Mouse (Mus musculus) right cerebral cortex, postnatal 36 days (tissue): ENCODE results near the gene Chchd5.

Experiments
- DNase-seq, 2 experiments: peaks; one replicate each; pipeline ENCODE4 v3.0.0; 2022; ENCODE audit warnings: low spot score in 2 of 2, mixed read lengths in 1 of 2

Gene Chchd5

GRCm38 (mm10) chr2:129129412-129129929, at the start of gene Chchd5:
TSS of gene Chchd5 (plus strand) at chr2:129129700.
- peak; percentile 94 to 98 for DNase-seq

- DNase-seq: no peak
Measured at GRCm38 (mm10) chr2:129081097-129081496, 48.4 kb upstream of the Chchd5 start.

GRCm38 (mm10) chr2:129083514-129083913, 46.0 kb upstream of the Chchd5 start:
- no peak for DNase-seq

GRCm38 (mm10) chr2:129084959-129085358, 44.5 kb upstream of the Chchd5 start:
- DNase-seq: no peak

- DNase-seq: no peak
Measured at GRCm38 (mm10) chr2:129087520-129087919, 42.0 kb upstream of the Chchd5 start.

GRCm38 (mm10) chr2:129090370-129090769, 39.1 kb upstream of the Chchd5 start:
- no peak for DNase-seq

- no peak for DNase-seq
Measured at GRCm38 (mm10) chr2:129092810-129093209, 36.7 kb upstream of the Chchd5 start.

- DNase-seq: peak in 1 of 2 experiments; percentile 71
Measured at GRCm38 (mm10) chr2:129093926-129094724, 35.4 kb upstream of the Chchd5 start.

- peak; percentile 89 to 93 for DNase-seq
Measured at GRCm38 (mm10) chr2:129100784-129101310, 28.7 kb upstream of the Chchd5 start, which contains the start of gene Polr1b. TSS of gene Polr1b (plus strand) at chr2:129100995.

- no peak for DNase-seq
Measured at GRCm38 (mm10) chr2:129112924-129113323, 16.6 kb upstream of the Chchd5 start.

GRCm38 (mm10) chr2:129115706-129116367, 13.7 kb upstream of the Chchd5 start:
- DNase-seq: no peak

GRCm38 (mm10) chr2:129116368-129116739, 13.1 kb upstream of the Chchd5 start:
- no peak for DNase-seq

GRCm38 (mm10) chr2:129118061-129118460, 11.4 kb upstream of the Chchd5 start:
- no peak for DNase-seq

GRCm38 (mm10) chr2:129121986-129122385, 7.5 kb upstream of the Chchd5 start:
- DNase-seq: no peak

- DNase-seq: no peak
Measured at GRCm38 (mm10) chr2:129129987-129130545, 566 bp downstream of the Chchd5 start.

GRCm38 (mm10) chr2:129130776-129131175, 1.3 kb downstream of the Chchd5 start:
- no peak for DNase-seq

- DNase-seq: no peak
Measured at GRCm38 (mm10) chr2:129132231-129132630, 2.7 kb downstream of the Chchd5 start.

- peak; percentile 82 to 85 for DNase-seq
Measured at GRCm38 (mm10) chr2:129133006-129133805, 3.7 kb downstream of the Chchd5 start.

- DNase-seq: peak in 1 of 2 experiments; percentile 20
Measured at GRCm38 (mm10) chr2:129139906-129140305, 10.4 kb downstream of the Chchd5 start.

GRCm38 (mm10) chr2:129148836-129149235, 19.3 kb downstream of the Chchd5 start:
- DNase-seq: no peak

- DNase-seq: no peak
Measured at GRCm38 (mm10) chr2:129150386-129150785, 20.9 kb downstream of the Chchd5 start.
